Mouse (Mus musculus) MEL (cell line): ENCODE measurements at regions not wholly inside any gene's neighbourhood (a gene's known extent, or its start where the extent isn't known, plus 50 kb on each side); places are given as distances from the start of the nearest gene placed in this dataset.

Experiments
- CTCF ChIP-seq, 3 experiments: IDR thresholded peaks in 2 of 3; conservative IDR thresholded peaks in 1 of 3; 2 replicates each; pipeline ENCODE4 v1.5.1; 2011 to 2012; ENCODE audit warnings: low read length in 3 of 3, low read depth in 2 of 3, mild to moderate bottlenecking in 2 of 3, improper control_type of control experiment in 1 of 3, inconsistent platforms in 1 of 3, mixed read lengths in 1 of 3, moderate library complexity in 1 of 3; ENCODE audit not compliant: control insufficient read depth in 1 of 3, insufficient read depth in 1 of 3, poor library complexity in 1 of 3, severe bottlenecking in 1 of 3
- EP300 ChIP-seq, 2 experiments: IDR thresholded peaks; 2 replicates each; pipeline ENCODE4 v1.6.1; 2011; ENCODE audit warnings: improper control_type of control experiment in 2 of 2, low read length in 2 of 2, low read depth in 1 of 2, mild to moderate bottlenecking in 1 of 2
- MAX ChIP-seq: IDR thresholded peaks from 2 replicates; pipeline ENCODE4 v1.6.1; 2011; ENCODE audit warnings: low read length, improper control_type of control experiment

DNA sequence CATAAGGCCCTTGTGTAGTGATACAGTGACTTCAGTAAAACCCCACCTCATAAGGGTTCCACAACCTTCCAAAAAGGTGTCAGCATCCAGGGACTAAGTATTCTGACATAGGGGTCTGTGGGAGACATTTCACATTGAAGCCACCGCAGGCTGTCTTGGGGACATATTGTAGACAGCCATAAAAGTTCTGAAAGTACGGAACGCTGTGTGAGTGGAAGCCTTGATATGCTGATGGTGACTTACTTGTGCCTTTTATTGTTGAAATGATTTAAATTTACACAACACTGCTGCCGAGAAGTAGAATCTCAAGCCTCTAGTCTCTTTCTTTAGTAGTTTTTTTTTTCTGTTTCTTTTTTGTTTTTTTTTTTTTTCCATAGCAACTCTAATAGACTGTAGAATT is 82.5 kb upstream of the Tmtc4 start:
- TF ChIP-seq CTCF (IDR thresholded peaks at IDR 0.05 in 2 of 3, conservative IDR thresholded peaks at IDR 0.05 in 1 of 3; ENCODE audit: control insufficient read depth in 1 of 3, insufficient read depth in 1 of 3, low read depth in 2 of 3, low read length in 3 of 3, poor library complexity in 1 of 3, severe bottlenecking in 1 of 3) (no peak), EP300 (IDR thresholded peaks at IDR 0.05; ENCODE audit: low read depth in 1 of 2, low read length in 2 of 2) (no peak), MAX (no peak)
